Mouse (Mus musculus) stomach, postnatal 0 days (tissue): ENCODE measurements around the gene Tuba3a.

Source experiments
- CTCF ChIP-seq: IDR thresholded peaks from 2 replicates; pipeline ENCODE4 v1.5.1; 2016; ENCODE audit warnings: antibody characterized with exemption, low read depth, mild to moderate bottlenecking, moderate library complexity
- EP300 ChIP-seq: optimal IDR thresholded peaks from 2 replicates; pipeline ENCODE3; 2016; ENCODE audit warnings: antibody characterized with exemption

DNA sequence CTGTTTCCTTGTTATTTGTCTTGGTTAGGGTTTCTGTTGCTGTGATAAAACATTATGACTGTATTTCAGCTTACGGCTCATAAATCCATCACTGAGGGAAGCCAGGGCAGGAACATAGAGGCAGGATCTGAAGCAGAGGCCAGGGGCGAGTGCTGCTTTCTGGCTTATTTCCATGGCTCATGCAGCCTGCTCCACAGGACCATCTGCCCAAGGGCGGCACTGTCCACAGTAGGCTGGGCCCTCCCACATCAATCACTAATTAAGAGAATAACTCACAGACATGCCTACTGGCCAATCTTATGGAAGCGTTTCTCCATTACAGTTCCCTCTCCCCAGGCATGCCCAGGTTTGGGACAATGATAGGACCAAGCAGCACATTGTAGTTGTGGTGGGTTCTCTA lies 17.4 kb upstream of the Tuba3a start:
- no peak for TF ChIP-seq CTCF
- TF ChIP-seq EP300, result no peak
